Mouse (Mus musculus): ENCODE results near the gene Cnga4. TPM values are rescaled to one million over a fixed set of nuclear protein-coding genes. Genes with fewer than 3 reads are reported as not detected.

Cnga4 gene
- polyA plus RNA-seq, 1 experiment from 2014 or later, result not detected

DNA sequence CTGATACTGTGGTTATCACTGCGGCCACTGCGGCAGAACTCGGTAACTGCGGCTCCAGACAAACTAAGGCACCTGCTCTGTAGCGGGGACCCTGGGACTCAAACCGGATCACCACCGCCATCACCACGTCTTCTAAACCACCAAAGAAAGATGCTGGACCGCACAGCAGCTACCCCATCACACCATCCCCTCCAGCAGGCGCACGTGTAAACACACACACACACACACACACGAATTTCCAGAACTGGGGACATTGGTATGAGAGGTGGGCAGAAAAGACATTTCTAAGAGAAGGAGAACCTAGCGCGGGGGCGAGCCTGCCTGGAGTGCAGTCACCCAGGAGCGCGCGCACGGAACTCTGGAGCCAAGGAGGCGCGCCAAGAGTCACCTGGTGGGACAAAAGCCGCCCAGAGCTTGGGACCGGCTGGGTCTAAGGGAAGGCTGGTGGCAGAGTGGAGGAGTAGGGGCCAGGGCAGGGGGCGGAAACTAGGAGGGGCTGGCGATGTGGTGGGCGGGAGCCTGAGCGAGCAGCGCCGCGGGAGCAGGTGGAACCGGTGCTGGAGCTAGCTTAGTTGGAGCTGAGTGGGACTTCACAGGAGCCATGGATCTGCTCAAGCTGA lies 21.2 kb downstream of the Cnga4 start, which contains the start of gene Cckbr:
Cckbr (plus strand) TSS at position 308 of the 620 bp plus-strand sequence.
- ATAC-seq (replicated peaks; ENCODE audit: low FRiP score, low read depth), result peak; percentile 83; the same call in 1 of the 2 replicates
- H3K9ac ChIP-seq (ENCODE audit: low read depth, low read length), result 0 out of 2 replicates have a peak within 1 kb of the TSS, but pooled peaks have one; percentile 35
- H3K4me1 ChIP-seq (replicated peaks; ENCODE audit: insufficient read depth, low read length), result no peaks in the 10 kb centered on the region

DNA sequence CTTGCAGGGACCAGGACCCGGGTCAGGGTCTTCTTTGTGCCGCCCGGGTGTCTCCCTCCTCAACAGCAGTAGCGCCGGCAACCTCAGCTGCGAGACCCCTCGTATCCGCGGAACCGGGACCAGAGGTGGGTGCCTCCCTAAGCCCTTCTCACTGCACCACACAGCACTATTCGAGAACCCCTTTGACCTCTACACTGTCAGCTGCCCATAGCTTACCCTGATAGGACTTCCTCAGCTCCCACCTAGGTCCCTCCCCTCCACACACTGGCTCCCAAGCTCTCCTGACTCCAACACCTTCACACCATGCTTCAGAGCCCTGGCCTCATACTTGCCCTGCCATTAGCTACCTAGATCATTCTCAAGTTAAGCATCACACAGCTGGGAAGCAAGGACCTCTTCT lies 21.7 kb downstream of the Cnga4 start:
- TF ChIP-seq CTCF (IDR thresholded peaks at IDR 0.05; ENCODE audit: low read depth), result no peak
- H3K4me3 ChIP-seq (replicated peaks; ENCODE audit: low read depth, low read length), result peak overlapping the region; percentile 26
- peaks cover 19% of the 10 kb centered on the region; the same call in 1 of the 2 replicates for H3K27me3 ChIP-seq (ENCODE audit: insufficient read depth, low read length)
- no peaks in the 10 kb centered on the region for H3K9me3 ChIP-seq (replicated peaks; ENCODE audit: low read length)
- 0% methylated on average over 4 of the region's 11 CpGs for WGBS
- no peaks in the 10 kb centered on the region for H3K4me1 ChIP-seq (replicated peaks; ENCODE audit: insufficient read depth, low read length)
- H3K36me3 ChIP-seq (ENCODE audit: insufficient read depth, low read length), result no peaks in the 10 kb centered on the region
- peak overlapping the region; percentile 66 for H3K4me2 ChIP-seq (ENCODE audit: low read length)
- H3K9ac ChIP-seq (ENCODE audit: low read depth, low read length), result 0 out of 2 replicates have a peak overlapping the region, but pooled peaks have one; percentile 35
- DNase-seq (ENCODE audit: low spot score) (no peak), ATAC-seq (replicated peaks; ENCODE audit: low FRiP score, low read depth) (peak; percentile 41; the same call in 1 of the 2 replicates)
- no peak overlapping the region for H3K27ac ChIP-seq

More for the DNA sequence above, 21.2 kb downstream of the Cnga4 start, which contains the start of gene Cckbr:
- Histone ChIP-seq H3K27ac (no peak within 1 kb of the TSS), H3K4me2 (ENCODE audit: low read length) (peak within 1 kb of the TSS; percentile 66), H3K4me3 (replicated peaks; ENCODE audit: low read depth, low read length) (peak within 1 kb of the TSS; percentile 26), H3K36me3 (ENCODE audit: insufficient read depth, low read length) (no peaks in the 10 kb centered on the region), H3K27me3 (ENCODE audit: insufficient read depth, low read length) (peaks cover 19% of the 10 kb centered on the region; the same call in 1 of the 2 replicates), H3K9me3 (replicated peaks; ENCODE audit: low read length) (no peaks in the 10 kb centered on the region)
- WGBS, result under 1% methylated on average over 31 of the region's 31 CpGs
- TF ChIP-seq CTCF (IDR thresholded peaks at IDR 0.05; ENCODE audit: low read depth), result no peak
- peak; percentile 23 for DNase-seq (ENCODE audit: low spot score)

DNA sequence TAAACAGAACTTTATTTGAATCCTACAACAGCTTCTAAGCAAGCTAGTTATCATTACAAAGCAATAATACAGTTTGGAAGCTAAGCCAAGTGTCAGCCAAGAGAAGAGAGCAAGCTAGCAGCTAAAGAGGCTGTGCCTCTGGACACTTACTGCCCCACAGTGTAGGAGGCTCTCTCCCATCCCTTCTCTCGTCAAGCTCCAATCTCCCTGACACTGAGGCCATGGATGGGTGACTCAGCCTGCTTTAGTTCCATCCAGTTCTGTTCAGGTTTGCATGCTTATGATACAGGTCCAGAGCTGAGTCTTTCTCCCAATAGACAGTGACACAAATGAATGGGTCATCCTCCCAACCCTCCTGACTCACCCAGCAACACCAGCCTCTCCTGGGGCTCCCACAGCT lies 27.7 kb downstream of the Cnga4 start:
- WGBS, result 32% methylated on average over 1 of the region's 1 CpGs
- Histone ChIP-seq H3K27ac (no peak overlapping the region), H3K9me3 (replicated peaks; ENCODE audit: low read length) (no peaks in the 10 kb centered on the region), H3K4me1 (replicated peaks; ENCODE audit: insufficient read depth, low read length) (no peaks in the 10 kb centered on the region), H3K9ac (ENCODE audit: low read depth, low read length) (no peak overlapping the region), H3K27me3 (ENCODE audit: insufficient read depth, low read length) (no peaks in the 10 kb centered on the region), H3K4me2 (ENCODE audit: low read length) (no peak overlapping the region), H3K36me3 (ENCODE audit: insufficient read depth, low read length) (no peaks in the 10 kb centered on the region), H3K4me3 (replicated peaks; ENCODE audit: low read depth, low read length) (no peak overlapping the region)
- ATAC-seq (replicated peaks; ENCODE audit: low FRiP score, low read depth) (no peak), DNase-seq (ENCODE audit: low spot score) (peak; percentile 51)
- TF ChIP-seq CTCF (IDR thresholded peaks at IDR 0.05; ENCODE audit: low read depth), result no peak

- Histone ChIP-seq H3K4me3 (replicated peaks; ENCODE audit: low read depth, low read length) (no peak overlapping the region), H3K36me3 (ENCODE audit: insufficient read depth, low read length) (no peaks in the 10 kb centered on the region), H3K9ac (ENCODE audit: low read depth, low read length) (no peak overlapping the region), H3K4me2 (ENCODE audit: low read length) (no peak overlapping the region), H3K4me1 (replicated peaks; ENCODE audit: insufficient read depth, low read length) (no peaks in the 10 kb centered on the region), H3K9me3 (replicated peaks; ENCODE audit: low read length) (no peaks in the 10 kb centered on the region), H3K27ac (no peak overlapping the region), H3K27me3 (ENCODE audit: insufficient read depth, low read length) (no peaks in the 10 kb centered on the region)
- TF ChIP-seq CTCF (IDR thresholded peaks at IDR 0.05; ENCODE audit: low read depth), result no peak
- DNase-seq (ENCODE audit: low spot score) (no peak), ATAC-seq (replicated peaks; ENCODE audit: low FRiP score, low read depth) (no peak)
- WGBS, result 85% methylated on average over 17 of the region's 17 CpGs
Measured at GRCm38 (mm10) chr7:105433859-105434258, 29.5 kb downstream of the Cnga4 start.

DNA sequence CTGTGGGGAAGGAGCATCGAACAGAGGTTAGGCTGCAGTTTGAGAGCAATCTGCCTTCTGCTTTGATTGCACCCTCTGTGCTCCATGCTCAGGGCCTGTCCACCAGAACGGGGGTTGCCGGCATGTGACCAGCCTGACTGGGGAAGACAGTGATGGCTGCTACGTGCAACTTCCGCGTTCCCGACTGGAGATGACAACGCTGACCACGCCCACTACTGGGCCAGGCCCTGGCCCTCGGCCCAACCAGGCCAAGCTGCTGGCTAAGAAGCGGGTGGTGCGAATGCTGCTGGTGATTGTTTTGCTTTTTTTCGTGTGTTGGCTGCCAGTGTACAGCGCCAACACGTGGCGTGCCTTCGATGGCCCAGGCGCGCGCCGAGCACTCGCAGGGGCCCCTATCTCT lies 30.4 kb downstream of the Cnga4 start:
- DNase-seq (ENCODE audit: low spot score) (no peak), ATAC-seq (replicated peaks; ENCODE audit: low FRiP score, low read depth) (no peak)
- H3K4me2 ChIP-seq (ENCODE audit: low read length), result no peak overlapping the region
- no peak overlapping the region for H3K4me3 ChIP-seq (replicated peaks; ENCODE audit: low read depth, low read length)
- H3K27me3 ChIP-seq (ENCODE audit: insufficient read depth, low read length), result no peaks in the 10 kb centered on the region
- H3K4me1 ChIP-seq (replicated peaks; ENCODE audit: insufficient read depth, low read length), result no peaks in the 10 kb centered on the region
- H3K36me3 ChIP-seq (ENCODE audit: insufficient read depth, low read length), result no peaks in the 10 kb centered on the region
- no peak for TF ChIP-seq CTCF (IDR thresholded peaks at IDR 0.05; ENCODE audit: low read depth)
- no peak overlapping the region for H3K9ac ChIP-seq (ENCODE audit: low read depth, low read length)
- 86% methylated on average over 22 of the region's 22 CpGs for WGBS
- no peaks in the 10 kb centered on the region for H3K9me3 ChIP-seq (replicated peaks; ENCODE audit: low read length)
- no peak overlapping the region for H3K27ac ChIP-seq

GRCm38 (mm10) chr7:105437979-105438772 lies 33.8 kb downstream of the Cnga4 start:
- no peak overlapping the region for H3K4me2 ChIP-seq (ENCODE audit: low read length)
- no peaks in the 10 kb centered on the region for H3K9me3 ChIP-seq (replicated peaks; ENCODE audit: low read length)
- H3K4me3 ChIP-seq (replicated peaks; ENCODE audit: low read depth, low read length), result no peak overlapping the region
- DNase-seq (ENCODE audit: low spot score), result no peak
- no peaks in the 10 kb centered on the region for H3K4me1 ChIP-seq (replicated peaks; ENCODE audit: insufficient read depth, low read length)
- H3K27me3 ChIP-seq (ENCODE audit: insufficient read depth, low read length), result no peaks in the 10 kb centered on the region
- 66% methylated on average over 7 of the region's 7 CpGs for WGBS
- H3K36me3 ChIP-seq (ENCODE audit: insufficient read depth, low read length), result no peaks in the 10 kb centered on the region
- H3K27ac ChIP-seq, result no peak overlapping the region
- H3K9ac ChIP-seq (ENCODE audit: low read depth, low read length), result no peak overlapping the region
- TF ChIP-seq CTCF (IDR thresholded peaks at IDR 0.05; ENCODE audit: low read depth), result no peak
- no peak for ATAC-seq (replicated peaks; ENCODE audit: low FRiP score, low read depth)
